Mouse (Mus musculus) heart, embryonic 16.5 days (tissue): Measurements from ENCODE around the gene Fcgr2b. TPM values are rescaled to one million over a fixed set of nuclear protein-coding genes. Genes with fewer than 3 reads are reported as not detected.

Source experiments
- ATAC-seq: fragments of 200-750 bp; cut with Nextera tagmentation; replicated peaks from 2 replicates; pipeline ENCODE4 v1.8.0; 2017; ENCODE audit warnings: moderate number of reproducible peaks; ENCODE audit not compliant: insufficient read depth, low FRiP score; ENCODE audit errors: extremely low read depth
- H3K27ac ChIP-seq: fragments of 300-500 bp; sonication (generic); 2 replicates; pipeline ENCODE4 v1.5.1; 2014; ENCODE audit warnings: mild to moderate bottlenecking, low read length, control low read depth, moderate library complexity
- H3K27me3 ChIP-seq: fragments of 300-500 bp; sonication (generic); 2 replicates; pipeline ENCODE4 v1.6.1; 2014; ENCODE audit warnings: low read length, mixed read lengths; ENCODE audit not compliant: control insufficient read depth, insufficient read depth
- H3K36me3 ChIP-seq: fragments of 300-500 bp; sonication (generic); 2 replicates; pipeline ENCODE4 v1.6.1; 2014; ENCODE audit not compliant: control insufficient read depth, insufficient read depth
- H3K4me1 ChIP-seq: fragments of 300-500 bp; sonication (generic); 2 replicates; pipeline ENCODE4 v1.6.1; 2014; ENCODE audit warnings: low read length, mixed read lengths; ENCODE audit not compliant: control insufficient read depth, insufficient read depth
- H3K4me2 ChIP-seq: fragments of 300-500 bp; sonication (generic); 2 replicates; pipeline ENCODE4 v1.6.1; 2014; ENCODE audit warnings: low read depth, mild to moderate bottlenecking, control low read depth, low read length
- H3K4me3 ChIP-seq: fragments of 300-500 bp; sonication (generic); 2 replicates; pipeline ENCODE4 v1.5.1; 2014; ENCODE audit warnings: mild to moderate bottlenecking, control low read depth, low read length
- H3K9ac ChIP-seq: fragments of 300-500 bp; sonication (generic); 2 replicates; pipeline ENCODE4 v1.6.1; 2014; ENCODE audit warnings: low read length, control low read depth
- H3K9me3 ChIP-seq: fragments of 300-500 bp; sonication (generic); replicated peaks from 2 replicates; pipeline ENCODE4 v1.6.1; 2016; ENCODE audit warnings: low read length; ENCODE audit not compliant: control insufficient read depth
- WGBS: fragments of 180-500 bp; shearing (Covaris S2); extraction: QIAGEN DNeasy Blood & Tissue Kit; methylation state at CpG from one replicate; pipeline ENCODE4 v1.1.7; 2014; 5-methylcytosine and 5-hydroxymethylcytosine counted together
- polyA plus RNA-seq: library from polyadenylated mRNA; unstranded; fragments of >200 nt; fragmentation: Nextera tagmentation; extraction: Ambion mirVana; gene quantifications from 2 replicates; pipeline ENCODE4 v1.2.1, GENCODE M21; 2015

Fcgr2b gene
- 2.5 and 3.0 TPM in 2 replicates for polyA plus RNA-seq

DNA sequence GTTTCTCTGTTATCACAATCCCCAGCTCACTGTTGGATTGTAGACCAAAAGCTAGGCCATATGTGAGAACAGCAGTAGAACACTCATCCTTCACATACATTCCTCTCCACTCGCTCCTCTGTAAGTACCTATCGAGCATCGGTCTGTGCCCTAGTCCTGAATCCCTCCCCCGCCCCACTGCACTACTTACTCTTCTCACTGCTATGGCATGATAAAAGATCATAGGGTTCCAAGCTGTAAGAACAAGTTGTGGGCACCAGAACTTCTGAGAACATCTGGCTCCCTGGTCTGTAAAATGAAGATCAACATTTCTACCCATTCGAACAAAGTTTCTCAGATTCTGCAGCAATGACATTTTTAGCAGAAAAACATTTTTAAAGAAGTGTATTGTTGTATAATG, at the start of gene Fcgr2b:
TSS of gene Fcgr2b (minus strand) at position 101 of the 400 bp plus-strand sequence.
- Histone ChIP-seq H3K9me3 (no peaks in the 10 kb centered on the region), H3K4me1 (no peaks in the 10 kb centered on the region), H3K27ac (no peak within 1 kb of the TSS), H3K4me3 (no peak within 1 kb of the TSS), H3K9ac (no peak within 1 kb of the TSS), H3K27me3 (no peaks in the 10 kb centered on the region), H3K36me3 (no peaks in the 10 kb centered on the region), H3K4me2 (no peak within 1 kb of the TSS)
- 81% methylated on average over 5 of the region's 5 CpGs for WGBS
- no peak for ATAC-seq

DNA sequence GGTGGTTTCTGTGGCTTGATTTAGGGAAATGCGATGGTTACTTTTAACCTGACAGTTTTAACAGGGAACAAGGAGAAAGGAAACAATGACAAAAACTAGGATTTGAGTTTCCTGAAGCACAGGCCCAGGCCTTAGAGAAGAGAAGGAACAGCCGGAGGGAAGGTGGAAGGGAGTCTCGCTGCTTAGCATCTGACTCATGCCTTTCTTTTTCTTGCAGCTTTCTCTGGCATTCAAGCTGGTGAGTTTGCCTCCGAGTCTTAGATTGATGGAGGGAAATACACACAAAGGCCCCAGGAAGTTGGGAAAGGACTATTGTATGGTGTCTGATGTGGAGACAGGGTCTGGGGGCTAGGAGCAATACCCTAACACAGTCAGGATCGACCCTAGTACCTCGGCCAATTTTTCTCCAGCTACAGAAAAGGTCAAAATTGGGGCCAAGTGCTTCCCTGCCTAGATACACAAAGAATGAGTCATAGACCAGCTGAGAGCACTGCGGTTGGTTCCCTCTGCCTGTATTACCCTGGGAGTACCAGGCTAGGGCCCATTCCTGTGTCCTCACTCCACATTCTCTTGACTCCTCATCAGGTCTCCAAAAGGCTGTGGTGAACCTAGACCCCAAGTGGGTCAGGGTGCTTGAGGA, 43.1 kb upstream of the Fcgr2b start:
- no peak for ATAC-seq
- 63% methylated on average over 7 of the region's 7 CpGs for WGBS
- Histone ChIP-seq H3K36me3 (no peaks in the 10 kb centered on the region), H3K9ac (no peak overlapping the region), H3K4me3 (no peak overlapping the region), H3K27me3 (no peaks in the 10 kb centered on the region), H3K27ac (no peak overlapping the region), H3K9me3 (no peaks in the 10 kb centered on the region), H3K4me1 (no peaks in the 10 kb centered on the region), H3K4me2 (no peak overlapping the region)

DNA sequence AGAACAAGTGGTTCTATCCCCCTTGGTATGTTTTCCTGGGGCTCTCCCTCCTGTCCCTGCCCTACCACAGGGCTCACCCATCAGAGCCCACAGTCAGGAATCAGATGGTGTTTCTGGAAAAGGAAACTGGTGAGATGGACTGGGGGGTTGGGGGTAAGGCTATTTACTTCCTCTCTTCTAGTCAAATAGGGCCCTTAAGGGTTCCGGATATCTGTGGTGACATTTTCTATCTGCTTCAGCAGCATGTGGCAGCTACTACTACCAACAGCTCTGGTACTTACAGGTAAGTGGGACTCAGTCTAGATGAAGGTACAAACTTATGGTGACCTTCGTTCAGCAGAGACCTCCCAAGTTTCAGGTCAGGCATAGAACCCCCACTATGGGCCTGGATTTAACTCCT, 42.4 kb upstream of the Fcgr2b start, which contains the start of gene Fcgr4:
TSS of gene Fcgr4 (plus strand) at position 184 of the 400 bp plus-strand sequence.
- H3K36me3 ChIP-seq = no peaks in the 10 kb centered on the region
- ATAC-seq = no peak
- H3K27ac ChIP-seq = no peak within 1 kb of the TSS
- no peak within 1 kb of the TSS for H3K9ac ChIP-seq
- no peaks in the 10 kb centered on the region for H3K27me3 ChIP-seq
- no peaks in the 10 kb centered on the region for H3K4me1 ChIP-seq
- H3K9me3 ChIP-seq = no peaks in the 10 kb centered on the region
- H3K4me3 ChIP-seq = no peak within 1 kb of the TSS
- 73% methylated on average over 2 of the region's 2 CpGs for WGBS
- no peak within 1 kb of the TSS for H3K4me2 ChIP-seq

DNA sequence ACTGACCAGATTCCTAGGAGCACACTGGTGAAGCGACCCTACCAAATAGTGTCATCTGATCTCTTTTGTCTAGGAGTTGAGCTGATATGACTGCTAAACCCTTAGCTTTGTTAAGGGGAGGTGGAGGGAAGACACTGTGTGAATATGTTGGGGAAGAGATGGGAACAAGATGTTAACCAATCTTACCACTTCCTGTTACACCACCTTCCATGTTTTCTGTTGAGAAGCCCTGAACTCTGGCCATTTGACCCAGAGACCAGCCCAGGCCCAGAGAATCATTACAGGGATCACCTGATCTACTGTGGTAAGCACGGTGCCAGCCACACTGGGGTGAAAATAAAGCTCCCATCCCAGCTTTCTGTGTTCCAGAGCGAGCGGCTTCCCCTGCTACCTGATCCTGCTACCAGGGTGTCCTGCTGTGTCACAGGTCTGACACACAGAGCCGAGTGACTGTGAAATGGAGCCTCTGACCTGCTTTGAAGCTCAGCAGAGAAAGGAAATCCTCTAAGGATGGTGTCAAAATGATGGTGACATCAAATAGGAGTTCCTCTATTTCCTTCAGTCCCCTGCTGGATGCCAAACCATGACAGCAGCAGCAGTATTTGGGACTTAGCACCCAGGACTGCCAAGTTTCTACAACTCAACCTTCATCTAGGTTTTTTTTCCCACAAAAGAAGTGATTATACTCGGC, 41.3 kb upstream of the Fcgr2b start:
- Histone ChIP-seq H3K4me2 (no peak overlapping the region), H3K27me3 (no peaks in the 10 kb centered on the region), H3K4me1 (no peaks in the 10 kb centered on the region), H3K4me3 (no peak overlapping the region), H3K9me3 (no peaks in the 10 kb centered on the region), H3K36me3 (no peaks in the 10 kb centered on the region), H3K9ac (no peak overlapping the region), H3K27ac (no peak overlapping the region)
- WGBS = 45% methylated on average over 6 of the region's 6 CpGs
- no peak for ATAC-seq

DNA sequence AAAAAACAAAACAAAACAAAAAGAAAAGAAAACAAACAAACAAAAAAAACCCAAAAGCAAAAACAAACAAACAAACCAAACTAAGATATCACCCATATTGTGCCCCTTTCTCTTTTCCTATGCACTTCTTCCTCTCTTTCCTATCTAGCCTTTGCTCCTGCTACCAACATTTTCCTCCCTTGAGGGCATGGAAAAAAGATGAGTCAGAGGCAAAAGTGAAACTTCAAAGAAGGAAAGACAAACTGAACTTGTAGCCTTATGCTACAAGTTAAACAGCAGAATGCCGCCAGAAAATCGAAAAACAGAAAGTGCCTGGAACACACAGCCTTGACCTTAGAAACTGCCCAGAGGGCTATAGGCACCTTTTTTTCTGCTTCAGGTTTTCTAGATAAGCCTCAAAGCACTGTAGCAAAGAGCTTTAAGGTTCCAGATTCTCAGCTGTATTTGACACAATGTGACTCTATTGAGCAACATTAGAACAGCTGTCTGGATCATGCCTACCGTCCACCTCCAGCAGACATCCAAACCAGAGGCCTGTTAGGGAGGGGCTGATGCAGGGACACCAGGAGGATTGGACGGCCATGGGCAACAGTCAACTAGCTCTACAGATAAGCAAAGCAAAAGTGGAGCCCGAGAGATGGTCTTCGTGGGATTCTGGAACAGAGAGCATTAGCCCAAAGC, 40.5 kb upstream of the Fcgr2b start:
- no peak overlapping the region for H3K27ac ChIP-seq
- no peak for ATAC-seq
- no peaks in the 10 kb centered on the region for H3K27me3 ChIP-seq
- 61% methylated on average over 6 of the region's 6 CpGs for WGBS
- no peaks in the 10 kb centered on the region for H3K4me1 ChIP-seq
- no peak overlapping the region for H3K9ac ChIP-seq
- no peaks in the 10 kb centered on the region for H3K9me3 ChIP-seq
- no peak overlapping the region for H3K4me2 ChIP-seq
- H3K36me3 ChIP-seq = no peaks in the 10 kb centered on the region
- no peak overlapping the region for H3K4me3 ChIP-seq

DNA sequence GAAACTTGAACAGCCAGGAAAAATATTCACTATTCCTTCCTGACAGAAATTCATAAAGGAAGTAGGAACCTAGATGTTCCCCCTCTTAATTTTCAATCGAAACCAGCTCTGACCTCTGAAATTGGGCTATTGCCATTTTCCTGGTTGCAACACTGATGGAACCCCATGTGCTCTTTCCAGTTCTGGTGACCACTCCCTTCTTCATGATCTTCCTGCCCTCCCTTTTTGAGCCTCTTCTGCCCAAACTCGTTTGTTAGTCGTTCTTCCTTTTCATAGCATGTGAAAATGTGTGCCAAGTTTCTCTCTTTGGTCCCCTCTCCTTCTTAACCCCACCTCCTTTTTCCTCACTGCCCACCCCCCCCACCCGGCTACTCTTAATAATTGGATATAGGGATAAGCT, 35.4 kb upstream of the Fcgr2b start:
- Histone ChIP-seq H3K27me3 (no peaks in the 10 kb centered on the region), H3K9me3 (peaks cover 4% of the 10 kb centered on the region; the same call in 1 of the 2 replicates), H3K36me3 (no peaks in the 10 kb centered on the region), H3K27ac (no peak overlapping the region), H3K9ac (no peak overlapping the region), H3K4me2 (no peak overlapping the region), H3K4me1 (no peaks in the 10 kb centered on the region), H3K4me3 (no peak overlapping the region)
- 75% methylated on average over 4 of the region's 4 CpGs for WGBS
- ATAC-seq = no peak

DNA sequence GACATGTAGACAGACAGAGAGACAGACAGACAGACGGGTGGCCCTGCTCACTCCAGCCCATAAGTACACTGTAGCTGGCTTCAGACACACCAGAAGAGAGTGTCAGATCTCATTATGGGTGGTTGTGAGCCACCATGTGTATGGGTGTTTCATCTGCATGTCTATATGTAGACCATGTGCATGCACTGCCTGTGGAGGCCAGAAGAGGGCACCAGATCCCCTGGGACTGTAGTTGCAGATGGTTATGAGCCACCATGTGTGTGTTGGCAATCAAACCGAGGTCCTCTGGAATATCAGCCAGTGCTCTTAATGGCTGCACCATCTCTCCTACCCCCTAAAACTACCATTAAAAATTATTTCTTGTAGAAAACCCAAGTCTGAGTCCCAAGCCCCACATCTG, 30.6 kb upstream of the Fcgr2b start:
- Histone ChIP-seq H3K27ac (no peak overlapping the region), H3K9ac (no peak overlapping the region), H3K36me3 (no peaks in the 10 kb centered on the region), H3K4me2 (no peak overlapping the region), H3K27me3 (no peaks in the 10 kb centered on the region), H3K9me3 (peaks cover 4% of the 10 kb centered on the region; the same call in 1 of the 2 replicates), H3K4me1 (no peaks in the 10 kb centered on the region), H3K4me3 (no peak overlapping the region)
- ATAC-seq = no peak
- WGBS = 85% methylated on average over 2 of the region's 2 CpGs

DNA sequence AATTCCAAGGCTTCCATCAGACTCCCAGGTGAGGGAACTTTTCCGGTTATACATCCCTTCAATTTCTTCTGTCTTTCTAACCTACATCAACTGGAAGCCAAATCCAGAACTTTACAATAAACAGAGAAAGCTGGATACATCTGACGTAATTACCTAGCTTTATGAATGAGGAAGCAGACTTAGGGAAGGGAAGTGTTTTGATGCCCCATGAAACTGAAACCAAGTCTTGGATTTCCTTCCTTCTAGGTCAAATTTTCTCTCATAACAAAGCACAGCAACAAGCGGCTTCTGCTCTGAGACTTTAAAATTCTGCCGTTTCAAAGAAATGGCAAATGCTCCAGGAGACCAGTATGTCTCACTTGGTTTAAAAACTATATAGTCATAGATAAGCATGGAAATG, 30.0 kb upstream of the Fcgr2b start:
- 81% methylated on average over 4 of the region's 4 CpGs for WGBS
- no peak for ATAC-seq
- peaks cover 4% of the 10 kb centered on the region; the same call in 1 of the 2 replicates for H3K9me3 ChIP-seq

DNA sequence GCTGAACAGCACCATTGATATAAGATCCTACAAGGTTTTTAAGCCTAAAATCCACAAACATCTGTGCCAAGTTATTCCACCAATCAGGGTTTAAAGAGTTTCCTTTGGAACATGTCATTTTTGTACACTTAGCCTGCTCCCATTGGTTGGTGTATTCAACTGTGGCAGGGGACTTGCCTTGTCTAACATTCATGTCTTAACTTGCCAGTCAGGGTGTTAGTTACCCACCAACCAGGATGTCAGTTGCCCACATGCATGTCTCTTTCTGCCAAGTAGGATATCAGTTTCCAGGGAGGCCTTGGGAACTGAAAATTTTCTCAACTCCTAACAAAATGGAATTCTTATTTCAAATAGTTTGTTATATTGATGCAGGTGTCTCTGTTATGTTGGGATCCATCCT, 29.2 kb upstream of the Fcgr2b start:
- no peak for ATAC-seq
- Histone ChIP-seq H3K4me3 (no peak overlapping the region), H3K27ac (no peak overlapping the region), H3K4me2 (no peak overlapping the region), H3K9ac (no peak overlapping the region), H3K36me3 (no peaks in the 10 kb centered on the region), H3K27me3 (no peaks in the 10 kb centered on the region), H3K4me1 (no peaks in the 10 kb centered on the region), H3K9me3 (peaks cover 4% of the 10 kb centered on the region; the same call in 1 of the 2 replicates)

More for the DNA sequence above, 30.0 kb upstream of the Fcgr2b start:
- Histone ChIP-seq H3K36me3 (no peaks in the 10 kb centered on the region), H3K4me2 (no peak overlapping the region), H3K4me3 (no peak overlapping the region), H3K9ac (no peak overlapping the region), H3K27ac (no peak overlapping the region), H3K4me1 (no peaks in the 10 kb centered on the region), H3K27me3 (no peaks in the 10 kb centered on the region)
